Mouse (Mus musculus) midbrain, embryonic 16.5 days (tissue): ENCODE results near the gene Npcd. TPM values are rescaled to one million over a fixed set of nuclear protein-coding genes. Genes with fewer than 3 reads are reported as not detected.

Source experiments
- ATAC-seq: fragments of 200-750 bp; cut with Nextera tagmentation; 2 replicates; pipeline ENCODE4 v1.8.0; 2017; ENCODE audit warnings: moderate TSS enrichment
- H3K27ac ChIP-seq: fragments of 300-500 bp; sonication (generic); 2 replicates; pipeline ENCODE4 v1.5.1; 2014; ENCODE audit warnings: mild to moderate bottlenecking, low read length, mixed read lengths
- H3K27me3 ChIP-seq: fragments of 300-500 bp; sonication (generic); 2 replicates; pipeline ENCODE4 v1.6.1; 2014; ENCODE audit warnings: low read depth, low read length, mixed read lengths; ENCODE audit not compliant: control insufficient read depth, insufficient read depth
- H3K36me3 ChIP-seq: fragments of 300-500 bp; sonication (generic); 2 replicates; pipeline ENCODE4 v1.6.1; 2014; ENCODE audit warnings: mild to moderate bottlenecking, low read length, moderate library complexity, mixed read lengths; ENCODE audit not compliant: control insufficient read depth, insufficient read depth
- H3K4me1 ChIP-seq: fragments of 300-500 bp; sonication (generic); 2 replicates; pipeline ENCODE4 v1.6.1; 2014; ENCODE audit warnings: mild to moderate bottlenecking, low read length, mixed read lengths; ENCODE audit not compliant: control insufficient read depth, insufficient read depth
- H3K4me2 ChIP-seq: fragments of 300-500 bp; sonication (generic); 2 replicates; pipeline ENCODE4 v1.6.1; 2014; ENCODE audit warnings: mild to moderate bottlenecking, low read length, mixed read lengths
- H3K4me3 ChIP-seq: fragments of 300-500 bp; sonication (generic); 2 replicates; pipeline ENCODE4 v1.5.1; 2014; ENCODE audit warnings: low read depth, mild to moderate bottlenecking, low read length, moderate library complexity, mixed read lengths
- H3K9ac ChIP-seq: fragments of 300-500 bp; sonication (generic); 2 replicates; pipeline ENCODE4 v1.6.1; 2014; ENCODE audit warnings: low read depth, low read length, mixed read lengths
- H3K9me3 ChIP-seq: fragments of 300-500 bp; sonication (generic); replicated peaks from 2 replicates; pipeline ENCODE4 v1.6.1; 2014; ENCODE audit warnings: mild to moderate bottlenecking, low read length, mixed read lengths; ENCODE audit not compliant: control insufficient read depth, poor library complexity, severe bottlenecking
- WGBS: fragments of 180-500 bp; shearing (Covaris S2); extraction: QIAGEN DNeasy Blood & Tissue Kit; methylation state at CpG from one replicate; pipeline ENCODE4 v1.1.7; 2014; 5-methylcytosine and 5-hydroxymethylcytosine counted together
- polyA plus RNA-seq: library from polyadenylated mRNA; unstranded; fragments of >200 nt; fragmentation: Nextera tagmentation; extraction: Ambion mirVana; gene quantifications from 2 replicates; pipeline ENCODE4 v1.2.1, GENCODE M21; 2015

Gene Npcd
- polyA plus RNA-seq, 1 experiment from 2014 or later: 0.74 TPM

- H3K4me1 ChIP-seq: peaks cover 39% of the 10 kb centered on the region
- H3K9ac ChIP-seq: peak overlapping the region; percentile 64
- H3K9me3 ChIP-seq: no peaks in the 10 kb centered on the region
- 31% methylated on average over 9 of the region's 9 CpGs for WGBS
- no peaks in the 10 kb centered on the region for H3K27me3 ChIP-seq
- no peak for ATAC-seq
- H3K4me2 ChIP-seq: peak overlapping the region; percentile 77
- H3K27ac ChIP-seq: peak overlapping the region; percentile 99
- H3K36me3 ChIP-seq: peaks cover 3% of the 10 kb centered on the region; the same call in 1 of the 2 replicates
- peak overlapping the region; percentile 56 for H3K4me3 ChIP-seq
These were observed 834 bp upstream of the Npcd start for GRCm38 (mm10) chr15:79834881-79835260.

- ATAC-seq: peak; percentile 27
These were observed 586 bp downstream of the Npcd start for GRCm38 (mm10) chr15:79833251-79834050.

GRCm38 (mm10) chr15:79832064-79832900 is 1.8 kb downstream of the Npcd start:
- Histone ChIP-seq H3K36me3 (peaks cover 6% of the 10 kb centered on the region; the same call in 1 of the 2 replicates), H3K9ac (peak overlapping the region; percentile 93), H3K27ac (peak overlapping the region; percentile 99), H3K4me1 (peaks cover 57% of the 10 kb centered on the region), H3K4me3 (peak overlapping the region; percentile 56), H3K27me3 (no peaks in the 10 kb centered on the region), H3K9me3 (no peaks in the 10 kb centered on the region), H3K4me2 (peak overlapping the region; percentile 77)
- ATAC-seq: no peak
- 9% methylated on average over 18 of the region's 18 CpGs for WGBS

More at GRCm38 (mm10) chr15:79833251-79834050, 586 bp downstream of the Npcd start:
- H3K27me3 ChIP-seq: no peaks in the 10 kb centered on the region
- peaks cover 45% of the 10 kb centered on the region for H3K4me1 ChIP-seq
- H3K4me2 ChIP-seq: peak overlapping the region; percentile 77
- peaks cover 3% of the 10 kb centered on the region; the same call in 1 of the 2 replicates for H3K36me3 ChIP-seq
- no peaks in the 10 kb centered on the region for H3K9me3 ChIP-seq
- peak overlapping the region; percentile 56 for H3K4me3 ChIP-seq
- under 1% methylated on average over 36 of the region's 41 CpGs for WGBS
- H3K27ac ChIP-seq: peak overlapping the region; percentile 99
- peak overlapping the region; percentile 93 for H3K9ac ChIP-seq

GRCm38 (mm10) chr15:79830388-79830787 is 3.6 kb downstream of the Npcd start:
- no peak overlapping the region for H3K4me3 ChIP-seq
- H3K27ac ChIP-seq: no peak overlapping the region
- H3K4me2 ChIP-seq: no peak overlapping the region
- WGBS: 10% methylated on average over 4 of the region's 4 CpGs
- H3K4me1 ChIP-seq: peaks cover 66% of the 10 kb centered on the region
- no peaks in the 10 kb centered on the region for H3K27me3 ChIP-seq
- H3K9me3 ChIP-seq: no peaks in the 10 kb centered on the region
- peaks cover 6% of the 10 kb centered on the region; the same call in 1 of the 2 replicates for H3K36me3 ChIP-seq
- peak overlapping the region; percentile 15; the same call in 1 of the 2 replicates for H3K9ac ChIP-seq
- ATAC-seq: no peak

DNA sequence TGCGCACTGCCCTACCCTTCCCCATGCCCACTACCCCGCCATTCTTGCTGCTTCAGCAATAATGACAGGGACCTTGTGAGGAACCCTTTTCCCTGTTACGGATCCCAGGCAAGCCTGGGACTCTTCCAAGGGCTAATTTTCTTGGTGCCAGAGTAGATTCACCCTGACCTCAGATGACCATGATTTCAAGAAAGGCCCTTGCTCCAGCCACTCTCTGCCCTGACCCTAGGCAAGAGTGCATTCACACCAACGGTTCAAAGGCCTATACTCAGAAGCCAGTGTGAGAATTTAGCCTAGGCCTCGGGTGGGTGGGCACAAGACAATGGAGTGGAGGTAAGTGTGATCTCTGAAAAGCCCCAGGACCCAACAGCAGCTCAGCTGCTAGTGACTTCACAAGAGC is 4.6 kb downstream of the Npcd start:
- no peak overlapping the region for H3K4me2 ChIP-seq

GRCm38 (mm10) chr15:79828366-79829035 is 5.5 kb downstream of the Npcd start:
- peak overlapping the region; percentile 31; the same call in 1 of the 2 replicates for H3K9ac ChIP-seq
- WGBS: 62% methylated on average over 46 of the region's 46 CpGs
- no peak overlapping the region for H3K4me3 ChIP-seq
- H3K4me1 ChIP-seq: peaks cover 62% of the 10 kb centered on the region
- no peaks in the 10 kb centered on the region for H3K9me3 ChIP-seq
- H3K27me3 ChIP-seq: no peaks in the 10 kb centered on the region
- H3K36me3 ChIP-seq: peaks cover 7% of the 10 kb centered on the region
- ATAC-seq: no peak
- H3K27ac ChIP-seq: no peak overlapping the region
- H3K4me2 ChIP-seq: peak overlapping the region; percentile 29; the same call in 1 of the 2 replicates

More for the DNA sequence above, 4.6 kb downstream of the Npcd start:
- Histone ChIP-seq H3K9ac (no peak overlapping the region), H3K9me3 (no peaks in the 10 kb centered on the region), H3K27ac (no peak overlapping the region), H3K27me3 (no peaks in the 10 kb centered on the region), H3K4me3 (no peak overlapping the region), H3K4me1 (peaks cover 62% of the 10 kb centered on the region), H3K36me3 (peaks cover 6% of the 10 kb centered on the region; the same call in 1 of the 2 replicates)
- 70% methylated on average over 5 of the region's 5 CpGs for WGBS
- ATAC-seq: no peak

DNA sequence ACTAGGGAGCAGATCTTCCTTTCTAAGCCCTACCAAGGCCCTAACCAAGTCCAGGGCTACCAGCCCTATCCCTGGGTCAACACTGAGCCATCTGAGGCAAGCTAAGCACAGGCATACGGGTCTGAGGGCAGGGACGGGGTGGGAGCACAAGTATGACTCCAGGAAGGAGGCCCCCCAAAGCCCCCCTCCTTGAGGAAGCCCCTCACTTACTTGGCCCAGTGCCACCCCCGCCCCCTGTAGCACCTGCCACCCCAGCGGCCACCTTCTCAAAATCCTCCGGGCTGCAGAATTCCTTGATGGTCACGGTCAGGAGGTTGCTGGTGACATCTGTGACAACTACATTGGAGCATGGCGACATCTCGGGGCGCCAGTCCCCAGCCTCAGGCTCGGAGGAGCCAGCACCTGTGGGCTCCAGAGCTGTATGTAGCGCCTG is 6.2 kb downstream of the Npcd start:
- Histone ChIP-seq H3K4me1 (peaks cover 61% of the 10 kb centered on the region), H3K4me2 (peak overlapping the region; percentile 29; the same call in 1 of the 2 replicates), H3K4me3 (no peak overlapping the region), H3K27ac (no peak overlapping the region), H3K27me3 (no peaks in the 10 kb centered on the region), H3K36me3 (peaks cover 13% of the 10 kb centered on the region), H3K9me3 (no peaks in the 10 kb centered on the region), H3K9ac (peak overlapping the region; percentile 37)
- ATAC-seq: no peak
- WGBS: 82% methylated on average over 11 of the region's 11 CpGs

DNA sequence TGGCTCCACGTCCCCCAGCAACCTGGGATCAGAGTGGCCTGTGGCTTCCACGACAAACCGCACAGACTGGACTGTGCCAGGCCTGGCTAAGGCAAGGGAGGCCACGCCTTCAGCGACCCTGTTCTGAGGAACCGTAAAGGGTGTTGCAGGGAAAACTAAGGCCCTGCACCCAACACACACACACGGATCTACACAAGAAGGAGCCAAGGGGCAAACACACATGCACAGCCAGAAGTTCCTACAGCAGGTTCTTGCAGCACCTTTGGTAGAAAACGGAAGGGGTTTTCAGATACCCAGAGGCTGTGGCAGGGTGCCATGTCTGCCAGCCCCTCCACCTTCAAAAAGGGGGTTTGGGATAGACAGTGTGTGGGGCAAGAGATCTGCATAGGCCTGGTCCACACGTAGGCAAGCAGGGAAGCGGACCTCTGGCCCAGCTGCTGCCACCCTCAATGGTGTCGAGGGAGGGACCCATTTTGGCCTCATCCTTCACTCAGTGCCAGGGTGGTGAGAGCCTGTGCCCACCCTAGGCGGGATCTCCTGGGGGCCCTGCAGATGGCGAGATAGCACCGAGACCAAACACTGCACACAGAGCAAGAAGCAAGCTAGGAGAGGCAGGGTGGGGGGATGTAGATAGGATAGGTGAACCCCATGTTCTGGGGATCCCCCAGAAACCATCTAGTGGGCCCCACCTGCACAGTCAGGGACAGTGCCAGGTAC is 6.8 kb downstream of the Npcd start:
- ATAC-seq: peak; percentile 12; the same call in 1 of the 2 replicates
- Histone ChIP-seq H3K4me2 (no peak overlapping the region), H3K27ac (no peak overlapping the region), H3K4me1 (peaks cover 55% of the 10 kb centered on the region), H3K9ac (peak overlapping the region; percentile 37), H3K36me3 (peaks cover 13% of the 10 kb centered on the region), H3K9me3 (no peaks in the 10 kb centered on the region), H3K27me3 (no peaks in the 10 kb centered on the region), H3K4me3 (no peak overlapping the region)
- 86% methylated on average over 14 of the region's 14 CpGs for WGBS
